Mouse (Mus musculus): ENCODE results near the gene Npas1. TPM values are rescaled to one million over a fixed set of nuclear protein-coding genes. Genes with fewer than 3 reads are reported as not detected.
A peak's percentile ranks its signal among the peaks of the same experiment; 100 is the strongest.

The Npas1 gene
- 4.6 and 5.1 TPM in 2 replicates for polyA plus RNA-seq (2012; rRNA removed)

DNA sequence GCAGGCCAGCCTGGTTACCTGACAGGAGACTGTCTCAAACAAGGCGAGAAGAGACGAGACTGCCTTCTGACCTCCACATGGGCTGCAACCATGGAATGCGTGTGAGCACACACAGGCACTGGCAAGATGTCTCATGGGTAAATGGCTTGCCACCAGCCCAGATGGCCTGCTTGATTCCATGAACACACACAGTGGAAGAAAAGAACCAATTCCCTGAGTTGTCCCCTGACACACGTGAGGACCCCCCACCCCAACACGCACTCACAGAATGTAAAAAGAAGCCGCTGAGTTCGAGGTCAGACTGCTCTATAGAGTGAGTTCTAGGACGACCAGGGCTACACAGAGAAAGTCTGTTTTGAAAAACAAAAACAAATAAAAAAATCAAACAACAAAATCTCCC lies at the start of gene Npas1:
Npas1 (minus strand) TSS at position 101 of the 400 bp plus-strand sequence.
- TF ChIP-seq POLR2A (IDR thresholded peaks at IDR 0.05; ENCODE audit: borderline replicate concordance, extremely low read depth, insufficient read depth, insufficient read length, poor library complexity, severe bottlenecking), result no peak
- TF ChIP-seq CTCF (IDR thresholded peaks at IDR 0.05; ENCODE audit: borderline replicate concordance, extremely low read depth, insufficient read depth, insufficient read length), result no peak
- no peak for DNase-seq (ENCODE audit: low read depth)

DNA sequence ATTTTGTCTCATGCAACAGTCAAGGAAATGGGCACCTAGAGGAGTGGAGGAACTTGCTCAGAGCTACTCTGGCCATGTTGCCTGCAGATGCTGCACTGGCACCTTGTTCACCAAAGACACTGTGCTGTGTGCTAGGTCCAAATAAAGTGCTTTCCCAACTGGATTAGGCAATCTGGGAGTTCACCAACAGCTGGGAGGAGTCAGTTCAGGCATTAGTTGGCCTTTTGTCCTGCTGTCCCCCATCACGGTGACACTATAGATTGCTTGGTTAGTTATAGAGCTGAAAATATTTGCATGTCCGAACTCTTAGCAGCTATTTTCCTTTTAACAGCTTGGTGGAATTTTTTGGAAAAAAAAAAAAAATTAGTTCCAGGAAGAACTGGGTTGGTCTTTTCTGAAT lies 48.5 kb upstream of the Npas1 start:
- TF ChIP-seq CTCF (IDR thresholded peaks at IDR 0.05; ENCODE audit: borderline replicate concordance, extremely low read depth, insufficient read depth, insufficient read length), result no peak
- TF ChIP-seq POLR2A (IDR thresholded peaks at IDR 0.05; ENCODE audit: borderline replicate concordance, extremely low read depth, insufficient read depth, insufficient read length, poor library complexity, severe bottlenecking), result no peak
- DNase-seq (ENCODE audit: low read depth), result no peak

DNA sequence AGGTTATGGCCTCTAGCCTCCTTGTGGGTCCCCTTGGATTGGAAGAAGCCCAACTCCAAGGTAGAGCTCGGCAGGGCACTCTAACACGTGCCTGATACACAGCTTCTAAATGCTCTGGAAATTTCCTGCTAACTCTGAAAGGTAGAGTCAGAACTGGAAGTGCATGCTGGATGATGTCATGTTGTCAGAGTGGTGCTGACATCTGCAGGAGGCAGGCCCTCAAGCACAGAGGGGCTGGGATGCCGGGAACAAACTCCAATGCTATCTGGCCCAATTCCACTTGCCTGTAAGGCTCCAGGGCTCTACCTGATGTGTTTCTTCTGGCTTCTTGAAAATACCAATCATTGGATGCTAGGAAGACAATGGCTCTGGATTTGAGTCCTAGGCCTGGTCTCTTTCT lies 47.9 kb upstream of the Npas1 start:
- no peak for TF ChIP-seq CTCF (IDR thresholded peaks at IDR 0.05; ENCODE audit: borderline replicate concordance, extremely low read depth, insufficient read depth, insufficient read length)
- TF ChIP-seq POLR2A (IDR thresholded peaks at IDR 0.05; ENCODE audit: borderline replicate concordance, extremely low read depth, insufficient read depth, insufficient read length, poor library complexity, severe bottlenecking), result no peak
- no peak for DNase-seq (ENCODE audit: low read depth)

DNA sequence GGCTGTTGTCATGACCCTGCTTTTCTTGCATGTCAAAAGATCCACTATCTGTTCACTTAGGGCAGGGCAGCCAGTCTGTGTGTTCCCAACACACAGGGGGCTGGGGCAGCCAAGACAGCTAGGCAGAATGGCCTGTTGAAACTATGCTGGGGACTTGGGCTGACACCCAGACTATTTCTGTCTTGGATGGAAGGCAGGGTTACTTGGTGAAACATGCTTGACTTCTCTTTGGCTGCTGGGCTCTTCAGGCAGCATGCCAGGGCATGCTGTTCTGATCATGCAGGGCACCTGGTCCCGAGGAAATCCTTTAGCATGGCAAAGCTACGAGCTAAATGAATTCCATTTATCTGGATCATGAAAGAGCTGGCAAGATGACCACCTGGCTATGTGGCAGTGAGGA lies 46.8 kb upstream of the Npas1 start:
- no peak for TF ChIP-seq POLR2A (IDR thresholded peaks at IDR 0.05; ENCODE audit: borderline replicate concordance, extremely low read depth, insufficient read depth, insufficient read length, poor library complexity, severe bottlenecking)
- no peak for TF ChIP-seq CTCF (IDR thresholded peaks at IDR 0.05; ENCODE audit: borderline replicate concordance, extremely low read depth, insufficient read depth, insufficient read length)
- DNase-seq (ENCODE audit: low read depth), result peak; percentile 25

DNA sequence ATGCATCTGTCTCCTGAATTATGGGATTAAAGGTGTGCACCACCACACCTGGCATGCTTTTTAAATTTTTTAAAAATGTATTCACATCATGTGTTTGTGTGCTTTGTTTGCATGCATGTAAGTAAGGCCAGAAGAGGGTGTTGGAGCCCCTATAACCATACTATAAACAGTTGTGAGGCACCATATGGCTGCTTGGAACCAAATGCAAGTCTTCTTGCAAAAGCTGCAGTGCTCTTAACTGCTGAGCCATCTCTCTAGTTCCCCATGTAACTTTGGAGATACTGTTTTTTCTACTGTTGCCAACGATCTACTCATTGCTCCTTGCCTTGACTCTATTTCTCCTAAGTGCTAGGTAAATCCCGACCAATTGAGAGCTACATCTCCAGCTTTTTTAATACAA lies 41.8 kb upstream of the Npas1 start:
- peak; percentile 42 for DNase-seq (ENCODE audit: low read depth)
- TF ChIP-seq POLR2A (IDR thresholded peaks at IDR 0.05; ENCODE audit: borderline replicate concordance, extremely low read depth, insufficient read depth, insufficient read length, poor library complexity, severe bottlenecking), result no peak
- TF ChIP-seq CTCF (IDR thresholded peaks at IDR 0.05; ENCODE audit: borderline replicate concordance, extremely low read depth, insufficient read depth, insufficient read length), result no peak

DNA sequence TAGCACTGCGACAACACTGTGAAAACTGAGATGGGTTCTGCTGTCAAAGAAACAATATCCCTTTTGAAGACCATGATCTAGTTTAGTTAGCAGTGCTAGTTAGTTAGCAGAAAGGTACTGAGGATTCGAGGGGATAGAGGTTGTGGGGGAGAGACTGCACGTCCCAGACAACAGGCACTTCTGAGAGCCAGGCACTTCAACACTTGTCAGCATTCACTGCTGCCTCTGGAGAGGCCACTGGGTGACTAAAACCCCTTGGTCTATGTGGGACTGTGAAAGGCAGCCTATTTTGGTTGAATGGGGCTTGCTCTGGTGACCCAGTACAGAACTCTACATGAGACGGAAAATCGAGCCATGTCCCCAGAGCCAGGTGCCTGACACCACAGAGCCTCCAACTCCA lies 39.7 kb upstream of the Npas1 start:
- no peak for TF ChIP-seq CTCF (IDR thresholded peaks at IDR 0.05; ENCODE audit: borderline replicate concordance, extremely low read depth, insufficient read depth, insufficient read length)
- no peak for TF ChIP-seq POLR2A (IDR thresholded peaks at IDR 0.05; ENCODE audit: borderline replicate concordance, extremely low read depth, insufficient read depth, insufficient read length, poor library complexity, severe bottlenecking)
- no peak for DNase-seq (ENCODE audit: low read depth)

DNA sequence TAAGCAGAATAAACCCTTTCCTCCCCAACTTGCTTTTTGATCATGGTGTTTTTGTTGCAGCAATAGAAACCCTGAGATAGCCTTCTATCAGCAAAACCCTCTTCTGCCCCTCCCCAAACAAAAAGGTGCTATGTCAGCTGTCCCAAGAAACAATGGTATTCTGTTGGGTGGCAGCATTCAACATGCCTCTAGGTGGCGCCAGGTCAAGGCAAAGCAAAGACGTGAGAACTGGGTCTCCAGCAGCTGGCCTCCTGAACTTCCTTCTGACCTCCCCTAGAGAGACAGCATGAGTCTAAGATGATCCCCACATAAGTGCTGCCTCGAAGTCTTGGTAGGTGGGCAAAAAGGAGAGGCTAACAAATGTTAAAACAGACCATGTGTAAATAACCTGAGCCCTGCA lies 29.8 kb upstream of the Npas1 start:
- no peak for TF ChIP-seq POLR2A (IDR thresholded peaks at IDR 0.05; ENCODE audit: borderline replicate concordance, extremely low read depth, insufficient read depth, insufficient read length, poor library complexity, severe bottlenecking)
- peak; percentile 69 for TF ChIP-seq CTCF (IDR thresholded peaks at IDR 0.05; ENCODE audit: borderline replicate concordance, extremely low read depth, insufficient read depth, insufficient read length)
- peak; percentile 32 for DNase-seq (ENCODE audit: low read depth)

DNA sequence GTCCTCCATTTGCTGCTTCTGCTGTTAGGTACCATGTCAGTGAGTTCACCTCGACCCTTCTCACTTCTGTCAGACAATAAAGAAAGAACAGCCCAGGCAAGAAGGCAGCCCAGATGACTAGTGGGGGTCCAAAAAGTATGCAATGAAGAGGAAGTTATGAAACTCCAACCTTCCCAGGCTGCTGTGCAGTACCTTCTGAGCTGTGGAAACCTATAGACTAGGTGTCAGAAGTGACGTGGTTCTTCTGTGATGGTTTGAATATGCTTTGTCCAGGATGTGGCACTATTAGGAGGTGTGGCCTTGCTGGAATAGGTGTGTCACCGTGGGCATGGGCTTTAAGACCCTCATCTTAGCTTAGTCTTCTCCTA lies 27.7 kb upstream of the Npas1 start:
- DNase-seq (ENCODE audit: low read depth), result no peak
- no peak for TF ChIP-seq POLR2A (IDR thresholded peaks at IDR 0.05; ENCODE audit: borderline replicate concordance, extremely low read depth, insufficient read depth, insufficient read length, poor library complexity, severe bottlenecking)
- no peak for TF ChIP-seq CTCF (IDR thresholded peaks at IDR 0.05; ENCODE audit: borderline replicate concordance, extremely low read depth, insufficient read depth, insufficient read length)

DNA sequence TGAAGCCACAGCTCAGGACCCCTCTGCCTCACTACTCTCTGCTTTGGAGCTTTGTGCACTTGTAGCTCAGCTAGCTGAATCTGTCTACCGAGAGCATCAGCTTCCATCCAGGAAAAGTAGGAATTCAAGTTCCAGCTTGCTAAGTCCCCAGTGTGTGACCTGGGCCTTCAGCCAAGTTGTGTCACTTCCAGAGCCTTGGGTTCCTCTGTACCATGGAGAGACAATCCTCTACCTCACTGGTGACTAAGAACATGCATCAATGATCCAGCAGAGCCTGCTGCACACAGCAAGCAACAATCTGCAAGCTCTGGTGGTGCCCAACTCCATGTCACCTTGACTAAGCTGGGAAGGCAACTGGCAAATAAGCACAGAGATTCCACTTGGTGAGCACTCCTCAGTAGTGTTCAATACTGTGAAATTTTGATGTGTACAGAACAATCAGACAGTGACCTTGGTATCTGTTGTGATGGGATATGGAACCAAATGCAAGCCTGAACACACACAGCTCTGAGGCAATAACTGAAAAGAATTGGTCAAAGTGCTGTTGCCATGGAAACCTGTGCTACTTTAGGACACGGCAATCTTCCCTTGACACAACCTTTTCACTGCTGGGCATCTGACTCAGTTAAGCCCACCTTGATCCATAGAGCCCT lies 27.2 kb upstream of the Npas1 start:
- peak; percentile 26 for DNase-seq (ENCODE audit: low read depth)
- TF ChIP-seq CTCF (IDR thresholded peaks at IDR 0.05; ENCODE audit: borderline replicate concordance, extremely low read depth, insufficient read depth, insufficient read length) (no peak), POLR2A (IDR thresholded peaks at IDR 0.05; ENCODE audit: borderline replicate concordance, extremely low read depth, insufficient read depth, insufficient read length, poor library complexity, severe bottlenecking) (no peak)

DNA sequence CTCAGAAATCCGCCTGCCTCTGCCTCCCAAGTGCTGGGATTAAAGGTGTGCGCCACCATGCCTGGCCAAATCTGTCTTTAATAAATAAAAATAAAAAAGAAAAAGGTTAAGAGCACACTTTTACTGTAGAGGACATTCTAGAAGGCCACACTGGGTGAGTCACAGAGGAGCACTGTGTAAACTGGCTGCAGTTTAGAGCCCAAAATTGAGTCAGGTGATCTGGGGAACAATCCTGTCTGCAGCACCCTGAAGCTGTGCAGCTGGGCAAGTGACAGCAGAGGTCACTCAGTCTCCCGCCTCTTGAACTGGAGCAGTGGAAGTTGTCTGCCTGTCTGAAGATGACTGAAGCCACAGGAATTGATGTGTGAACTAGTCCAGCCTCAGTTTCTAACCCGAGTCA lies 24.0 kb upstream of the Npas1 start:
- DNase-seq (ENCODE audit: low read depth), result no peak

DNA sequence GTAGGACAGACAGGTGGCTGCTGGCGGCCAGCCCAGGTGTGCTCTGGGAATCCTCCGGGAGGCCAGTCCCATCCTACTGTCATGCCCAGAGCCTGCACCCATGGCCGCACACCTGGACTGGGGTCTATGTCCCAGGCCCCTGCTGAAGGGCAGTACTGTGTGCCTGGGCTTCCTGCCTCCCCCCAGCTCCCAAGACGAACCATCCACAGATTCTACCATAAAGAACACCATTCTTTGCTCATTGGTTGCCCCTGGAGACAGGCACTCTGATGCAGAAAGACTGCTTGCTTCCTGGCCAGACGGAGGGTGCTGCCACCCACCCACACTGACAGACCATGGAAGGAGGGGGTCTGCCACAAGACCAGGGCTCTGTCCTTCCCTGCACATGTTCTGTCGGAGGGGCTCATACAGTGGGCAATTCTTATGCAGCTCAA lies 22.2 kb upstream of the Npas1 start:
- no peak for TF ChIP-seq CTCF (IDR thresholded peaks at IDR 0.05; ENCODE audit: borderline replicate concordance, extremely low read depth, insufficient read depth, insufficient read length)
- no peak for TF ChIP-seq POLR2A (IDR thresholded peaks at IDR 0.05; ENCODE audit: borderline replicate concordance, extremely low read depth, insufficient read depth, insufficient read length, poor library complexity, severe bottlenecking)
- peak; percentile 25 for DNase-seq (ENCODE audit: low read depth)

More for the DNA sequence above, 24.0 kb upstream of the Npas1 start:
- TF ChIP-seq POLR2A (IDR thresholded peaks at IDR 0.05; ENCODE audit: borderline replicate concordance, extremely low read depth, insufficient read depth, insufficient read length, poor library complexity, severe bottlenecking), result no peak
- TF ChIP-seq CTCF (IDR thresholded peaks at IDR 0.05; ENCODE audit: borderline replicate concordance, extremely low read depth, insufficient read depth, insufficient read length), result no peak

DNA sequence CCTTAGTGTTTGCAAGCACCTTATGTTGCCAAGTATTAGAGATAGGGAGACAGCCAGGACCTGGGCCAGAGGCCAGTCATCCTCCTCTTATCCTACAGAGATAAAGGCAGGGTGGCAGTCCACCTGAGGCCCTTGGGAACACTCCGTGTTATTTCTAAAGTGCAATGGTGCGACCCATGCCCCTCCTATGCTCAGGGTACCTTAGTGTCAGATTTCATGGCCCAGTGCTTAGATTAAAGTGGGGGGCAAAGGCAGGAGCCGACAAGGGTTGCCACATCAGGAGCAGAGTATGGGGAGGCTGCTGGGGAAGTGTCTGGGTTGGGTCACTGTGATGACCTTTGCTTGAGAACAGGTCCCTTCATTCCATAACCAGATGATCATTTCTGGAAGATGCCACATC lies 18.7 kb upstream of the Npas1 start:
- TF ChIP-seq CTCF (IDR thresholded peaks at IDR 0.05; ENCODE audit: borderline replicate concordance, extremely low read depth, insufficient read depth, insufficient read length) (no peak), POLR2A (IDR thresholded peaks at IDR 0.05; ENCODE audit: borderline replicate concordance, extremely low read depth, insufficient read depth, insufficient read length, poor library complexity, severe bottlenecking) (no peak)
- no peak for DNase-seq (ENCODE audit: low read depth)

All from brain, embryonic 14.5 days (tissue).